Mouse (Mus musculus) lung, embryonic 14.5 days (tissue): Measurements from ENCODE around the gene Sdccag8. TPM values are rescaled to one million over a fixed set of nuclear protein-coding genes. Genes with fewer than 3 reads are reported as not detected.

Experiments
- ATAC-seq: fragments of 200-750 bp; cut with Nextera tagmentation; 2 replicates; pipeline ENCODE4 v1.8.0; 2017; ENCODE audit warnings: mild to moderate bottlenecking, moderate TSS enrichment, moderate library complexity; ENCODE audit not compliant: insufficient read depth
- DNase-seq: peaks from one replicate; pipeline ENCODE4 v3.0.0-alpha.2; 2015
- H3K27ac ChIP-seq: fragments of 300-500 bp; sonication (generic); 2 replicates; pipeline ENCODE4 v1.5.1; 2014; ENCODE audit warnings: low read depth, mild to moderate bottlenecking, moderate library complexity
- H3K27me3 ChIP-seq: fragments of 300-500 bp; sonication (generic); 2 replicates; pipeline ENCODE4 v1.6.1; 2014; ENCODE audit warnings: low read length, control low read depth; ENCODE audit not compliant: insufficient read depth
- H3K36me3 ChIP-seq: fragments of 300-500 bp; sonication (generic); 2 replicates; pipeline ENCODE4 v1.6.1; 2014; ENCODE audit warnings: control low read depth; ENCODE audit not compliant: insufficient read depth
- H3K4me1 ChIP-seq: fragments of 300-500 bp; sonication (generic); 2 replicates; pipeline ENCODE4 v1.6.1; 2014; ENCODE audit warnings: antibody characterized with exemption, control low read depth; ENCODE audit not compliant: insufficient read depth
- H3K4me2 ChIP-seq: fragments of 300-500 bp; sonication (generic); 2 replicates; pipeline ENCODE4 v1.6.1; 2014; ENCODE audit warnings: mild to moderate bottlenecking
- H3K4me3 ChIP-seq: fragments of 300-500 bp; sonication (generic); 2 replicates; pipeline ENCODE4 v1.5.1; 2014; ENCODE audit warnings: low read depth, low read length
- H3K9ac ChIP-seq: fragments of 300-500 bp; sonication (generic); 2 replicates; pipeline ENCODE4 v1.6.1; 2014
- H3K9me3 ChIP-seq: fragments of 300-500 bp; sonication (generic); 2 replicates; pipeline ENCODE4 v1.6.1; 2016; ENCODE audit warnings: low read depth, low read length, control low read depth
- CTCF ChIP-seq: IDR thresholded peaks from 2 replicates; pipeline ENCODE4 v1.5.1; 2016; ENCODE audit warnings: antibody characterized with exemption, low read depth
- WGBS: fragments of 180-500 bp; shearing (Covaris S2); extraction: QIAGEN DNeasy Blood & Tissue Kit; methylation state at CpG from one replicate; pipeline ENCODE4 v1.1.7; 2014; 5-methylcytosine and 5-hydroxymethylcytosine counted together
- polyA plus RNA-seq: library from polyadenylated mRNA; unstranded; fragments of >200 nt; fragmentation: Nextera tagmentation; extraction: Ambion mirVana; gene quantifications from 2 replicates; pipeline ENCODE4 v1.2.1, GENCODE M21; 2014

The Sdccag8 gene
- polyA plus RNA-seq, 1 experiment from 2014 or later: 14.4 TPM

GRCm38 (mm10) chr1:176994087-176994486 lies 179.6 kb downstream of the Sdccag8 start:
- H3K27me3 ChIP-seq: no peaks in the 10 kb centered on the region
- no peak overlapping the region for H3K9ac ChIP-seq
- no peaks in the 10 kb centered on the region for H3K36me3 ChIP-seq
- ATAC-seq: 0 out of 2 replicates have a peak, but pooled peaks have one; percentile 17
- H3K9me3 ChIP-seq: no peaks in the 10 kb centered on the region
- TF ChIP-seq CTCF: no peak
- no peaks in the 10 kb centered on the region; the same call in 1 of the 2 replicates for H3K4me1 ChIP-seq
- no peak overlapping the region for H3K4me3 ChIP-seq
- H3K4me2 ChIP-seq: no peak overlapping the region
- no peak overlapping the region for H3K27ac ChIP-seq
- 43% methylated on average over 7 of the region's 7 CpGs for WGBS
- DNase-seq: peak; percentile 18

GRCm38 (mm10) chr1:176994707-176995418 lies 180.4 kb downstream of the Sdccag8 start:
- DNase-seq (peak; percentile 19), ATAC-seq (no peak)
- H3K4me2 ChIP-seq: no peak overlapping the region

GRCm38 (mm10) chr1:176995419-176995775 lies 180.9 kb downstream of the Sdccag8 start:
- Histone ChIP-seq H3K4me1 (no peaks in the 10 kb centered on the region; the same call in 1 of the 2 replicates), H3K9ac (no peak overlapping the region), H3K9me3 (no peaks in the 10 kb centered on the region), H3K4me2 (no peak overlapping the region), H3K27ac (no peak overlapping the region), H3K36me3 (no peaks in the 10 kb centered on the region), H3K4me3 (no peak overlapping the region), H3K27me3 (no peaks in the 10 kb centered on the region)
- DNase-seq (no peak), ATAC-seq (no peak)
- 82% methylated on average over 4 of the region's 4 CpGs for WGBS
- no peak for TF ChIP-seq CTCF

More at GRCm38 (mm10) chr1:176994707-176995418, 180.4 kb downstream of the Sdccag8 start:
- 57% methylated on average over 11 of the region's 11 CpGs for WGBS
- H3K27ac ChIP-seq: no peak overlapping the region
- no peaks in the 10 kb centered on the region for H3K36me3 ChIP-seq
- no peaks in the 10 kb centered on the region for H3K9me3 ChIP-seq
- no peak for TF ChIP-seq CTCF
- no peaks in the 10 kb centered on the region; the same call in 1 of the 2 replicates for H3K4me1 ChIP-seq
- no peak overlapping the region for H3K4me3 ChIP-seq
- no peak overlapping the region for H3K9ac ChIP-seq
- H3K27me3 ChIP-seq: no peaks in the 10 kb centered on the region

- Histone ChIP-seq H3K27me3 (no peaks in the 10 kb centered on the region), H3K36me3 (no peaks in the 10 kb centered on the region), H3K9me3 (no peaks in the 10 kb centered on the region), H3K9ac (no peak overlapping the region), H3K4me1 (no peaks in the 10 kb centered on the region; the same call in 1 of the 2 replicates), H3K27ac (no peak overlapping the region), H3K4me3 (no peak overlapping the region), H3K4me2 (no peak overlapping the region)
- WGBS: 86% methylated on average over 3 of the region's 3 CpGs
- ATAC-seq: no peak
- TF ChIP-seq CTCF: no peak
- DNase-seq: no peak
Observed at GRCm38 (mm10) chr1:176996166-176996565, 181.7 kb downstream of the Sdccag8 start.

GRCm38 (mm10) chr1:176996630-176997201 lies 182.3 kb downstream of the Sdccag8 start:
- ATAC-seq (no peak), DNase-seq (peak; percentile 56)
- WGBS: 39% methylated on average over 16 of the region's 16 CpGs
- no peak overlapping the region for H3K9ac ChIP-seq
- no peaks in the 10 kb centered on the region; the same call in 1 of the 2 replicates for H3K4me1 ChIP-seq
- no peak overlapping the region for H3K27ac ChIP-seq
- H3K27me3 ChIP-seq: no peaks in the 10 kb centered on the region
- H3K36me3 ChIP-seq: no peaks in the 10 kb centered on the region
- TF ChIP-seq CTCF: no peak
- H3K4me3 ChIP-seq: no peak overlapping the region
- H3K9me3 ChIP-seq: no peaks in the 10 kb centered on the region
- H3K4me2 ChIP-seq: no peak overlapping the region

GRCm38 (mm10) chr1:176997254-176997653 lies 182.8 kb downstream of the Sdccag8 start:
- no peak for TF ChIP-seq CTCF
- no peaks in the 10 kb centered on the region; the same call in 1 of the 2 replicates for H3K4me1 ChIP-seq
- H3K9me3 ChIP-seq: no peaks in the 10 kb centered on the region
- no peak overlapping the region for H3K4me2 ChIP-seq
- H3K9ac ChIP-seq: no peak overlapping the region
- 63% methylated on average over 6 of the region's 6 CpGs for WGBS
- no peaks in the 10 kb centered on the region for H3K36me3 ChIP-seq
- ATAC-seq (no peak), DNase-seq (no peak)
- no peak overlapping the region for H3K27ac ChIP-seq
- H3K27me3 ChIP-seq: no peaks in the 10 kb centered on the region
- H3K4me3 ChIP-seq: no peak overlapping the region
